Mouse (Mus musculus) 3T3-L1 (cell line): ENCODE measurements around the gene Gm20388.
A peak's percentile ranks its signal among the peaks of the same experiment; 100 is the strongest.

Experiments used
- DNase-seq: peaks from one replicate; pipeline ENCODE4 v3.0.0-alpha.2; 2015; ENCODE audit warnings: low read depth, low spot score

Gm20388 gene

GRCm38 (mm10) chr8:124275377-124276071 is 4364.9 kb downstream of the Gm20388 start:
- no peak for DNase-seq

GRCm38 (mm10) chr8:124277951-124278910 is 4367.6 kb downstream of the Gm20388 start:
- DNase-seq, result peak; percentile 93

GRCm38 (mm10) chr8:124278956-124279689 is 4368.5 kb downstream of the Gm20388 start:
- DNase-seq, result peak; percentile 31

- DNase-seq, result no peak
Measured at GRCm38 (mm10) chr8:124279690-124279985, 4369.0 kb downstream of the Gm20388 start.

GRCm38 (mm10) chr8:124281700-124282541 is 4371.3 kb downstream of the Gm20388 start:
- DNase-seq, result no peak

GRCm38 (mm10) chr8:124282878-124283630 is 4372.4 kb downstream of the Gm20388 start:
- DNase-seq, result peak; percentile 64

GRCm38 (mm10) chr8:124283644-124284332 is 4373.1 kb downstream of the Gm20388 start:
- DNase-seq, result peak; percentile 45

GRCm38 (mm10) chr8:124284333-124284711 is 4373.7 kb downstream of the Gm20388 start:
- DNase-seq, result peak; percentile 69

- DNase-seq, result no peak
Measured at GRCm38 (mm10) chr8:124284984-124285576, 4374.4 kb downstream of the Gm20388 start.

- DNase-seq, result no peak
Measured at GRCm38 (mm10) chr8:124286461-124287124, 4376.0 kb downstream of the Gm20388 start.

- DNase-seq, result no peak
Measured at GRCm38 (mm10) chr8:124288215-124288864, 4377.7 kb downstream of the Gm20388 start.

GRCm38 (mm10) chr8:124289481-124290050 is 4378.9 kb downstream of the Gm20388 start:
- DNase-seq, result no peak

- DNase-seq, result peak; percentile 93
Measured at GRCm38 (mm10) chr8:124290911-124291691, 4380.5 kb downstream of the Gm20388 start.

GRCm38 (mm10) chr8:124291693-124292092 is 4381.1 kb downstream of the Gm20388 start:
- DNase-seq, result no peak

GRCm38 (mm10) chr8:124292965-124293364 is 4382.3 kb downstream of the Gm20388 start:
- DNase-seq, result no peak

- DNase-seq, result no peak
Measured at GRCm38 (mm10) chr8:124294425-124294824, 4383.8 kb downstream of the Gm20388 start.

GRCm38 (mm10) chr8:124294900-124295299 is 4384.3 kb downstream of the Gm20388 start:
- peak; percentile 50 for DNase-seq
